Mouse (Mus musculus): ENCODE measurements around the gene Ank3.

GRCm38 (mm10) chr10:69897927-69898326, 499.4 kb downstream of the Ank3 start:
- no peak for TF ChIP-seq POLR2A (IDR thresholded peaks at IDR 0.05; ENCODE audit: borderline replicate concordance, extremely low read depth, low read depth, low read length)
- TF ChIP-seq CTCF (IDR thresholded peaks at IDR 0.05; ENCODE audit: insufficient read depth, low read length): no peak

Data from lung, adult 2 months (tissue).